Mouse (Mus musculus) intestine, embryonic 15.5 days (tissue): ENCODE measurements around the gene Hspa4. TPM values are rescaled to one million over a fixed set of nuclear protein-coding genes. Genes with fewer than 3 reads are reported as not detected.

Experiments used
- ATAC-seq: fragments of 200-750 bp; cut with Nextera tagmentation; 2 replicates; pipeline ENCODE4 v1.8.0; 2017; ENCODE audit warnings: moderate TSS enrichment, moderate library complexity
- H3K27ac ChIP-seq: fragments of 300-500 bp; sonication (generic); 2 replicates; pipeline ENCODE4 v1.5.1; 2015; ENCODE audit warnings: mild to moderate bottlenecking, inconsistent platforms
- H3K27me3 ChIP-seq: fragments of 300-500 bp; sonication (generic); replicated peaks from 2 replicates; pipeline ENCODE4 v1.6.1; 2015; ENCODE audit warnings: inconsistent platforms
- H3K36me3 ChIP-seq: fragments of 300-500 bp; sonication (generic); 2 replicates; pipeline ENCODE4 v1.6.1; 2015; ENCODE audit warnings: inconsistent platforms
- H3K4me1 ChIP-seq: fragments of 300-500 bp; sonication (generic); replicated peaks from 2 replicates; pipeline ENCODE4 v1.6.1; 2015; ENCODE audit warnings: inconsistent platforms
- H3K4me2 ChIP-seq: fragments of 300-500 bp; sonication (generic); replicated peaks from 2 replicates; pipeline ENCODE4 v1.6.1; 2015; ENCODE audit warnings: mild to moderate bottlenecking, inconsistent platforms
- H3K4me3 ChIP-seq: fragments of 300-500 bp; sonication (generic); replicated peaks from 2 replicates; pipeline ENCODE4 v1.5.1; 2015; ENCODE audit warnings: inconsistent platforms
- H3K9ac ChIP-seq: fragments of 300-500 bp; sonication (generic); 2 replicates; pipeline ENCODE4 v1.6.1; 2015; ENCODE audit warnings: inconsistent platforms
- H3K9me3 ChIP-seq: fragments of 300-500 bp; sonication (generic); 2 replicates; pipeline ENCODE4 v1.6.1; 2016; ENCODE audit warnings: inconsistent platforms
- WGBS: fragments of 180-500 bp; shearing (Covaris S2); methylation state at CpG from one replicate; pipeline ENCODE4 v1.1.7; 2015; 5-methylcytosine and 5-hydroxymethylcytosine counted together
- polyA plus RNA-seq: library from polyadenylated mRNA; unstranded; fragments of >200 nt; fragmentation: Nextera tagmentation; extraction: Ambion mirVana; gene quantifications from 2 replicates; pipeline ENCODE4 v1.2.1, GENCODE M21; 2015

The Hspa4 gene
- polyA plus RNA-seq, 1 experiment from 2014 or later: 106 TPM

DNA sequence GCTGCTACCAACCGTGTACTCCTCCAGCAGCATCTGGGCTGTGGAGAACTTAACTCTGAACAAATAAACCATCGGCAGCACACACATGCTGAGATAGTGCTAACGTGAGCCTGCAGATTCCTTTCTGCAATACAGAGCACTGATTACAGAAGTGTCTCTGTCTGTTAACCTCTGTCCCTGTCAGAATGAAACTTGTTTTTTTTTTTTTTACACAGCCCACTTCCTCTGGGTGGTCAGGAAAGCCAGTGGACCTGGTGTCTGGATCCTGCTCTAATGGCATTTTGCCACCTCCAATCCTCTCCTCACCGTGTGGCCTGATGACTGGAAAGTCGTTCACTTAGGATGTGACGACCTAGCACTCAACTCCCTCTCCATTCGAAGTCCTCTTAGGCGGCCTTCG, 66.7 kb downstream of the Hspa4 start:
- 53% methylated on average over 9 of the region's 9 CpGs for WGBS
- Histone ChIP-seq H3K9ac (no peak overlapping the region), H3K4me3 (no peak overlapping the region), H3K4me1 (no peaks in the 10 kb centered on the region), H3K27ac (no peak overlapping the region), H3K36me3 (no peaks in the 10 kb centered on the region), H3K27me3 (no peaks in the 10 kb centered on the region), H3K4me2 (no peak overlapping the region), H3K9me3 (no peaks in the 10 kb centered on the region)
- ATAC-seq: no peak

DNA sequence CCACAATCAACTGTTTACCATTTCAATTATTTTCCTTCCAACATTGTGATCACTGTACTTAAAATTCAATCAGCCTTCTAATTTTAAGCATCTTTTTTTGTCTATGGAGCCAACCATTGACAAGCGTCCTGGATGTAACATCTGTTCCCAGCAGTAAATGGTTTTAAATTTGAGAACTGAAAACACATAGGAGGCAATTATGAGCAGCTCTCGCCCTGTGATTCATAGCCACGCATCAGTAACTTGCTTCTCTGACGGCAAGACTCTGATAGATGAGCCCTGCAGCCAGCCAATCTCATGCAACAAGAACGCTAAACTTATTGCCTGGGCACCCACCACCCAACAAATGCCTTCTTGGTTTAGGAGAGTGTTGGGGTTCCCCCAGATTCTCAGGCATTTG, 68.4 kb downstream of the Hspa4 start:
- Histone ChIP-seq H3K27ac (no peak overlapping the region), H3K9me3 (no peaks in the 10 kb centered on the region), H3K9ac (no peak overlapping the region), H3K4me1 (no peaks in the 10 kb centered on the region), H3K4me2 (no peak overlapping the region), H3K4me3 (no peak overlapping the region), H3K27me3 (no peaks in the 10 kb centered on the region), H3K36me3 (no peaks in the 10 kb centered on the region)
- no peak for ATAC-seq
- WGBS: 80% methylated on average over 5 of the region's 5 CpGs

DNA sequence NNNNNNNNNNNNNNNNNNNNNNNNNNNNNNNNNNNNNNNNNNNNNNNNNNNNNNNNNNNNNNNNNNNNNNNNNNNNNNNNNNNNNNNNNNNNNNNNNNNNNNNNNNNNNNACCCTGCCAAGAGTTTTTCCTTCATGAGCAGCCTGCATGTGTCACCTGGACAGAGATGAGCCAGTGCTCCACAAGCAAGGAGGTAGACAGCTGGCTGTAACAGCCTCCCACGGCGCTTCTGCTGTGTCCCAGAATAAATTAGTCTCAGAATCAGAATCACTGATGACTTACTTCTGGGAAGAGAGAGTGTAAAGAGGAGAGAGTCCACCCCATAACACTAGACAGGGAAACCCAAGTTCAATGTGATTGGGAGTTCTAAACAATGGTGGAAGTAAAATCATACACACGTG, 71.2 kb downstream of the Hspa4 start:
- H3K4me1 ChIP-seq: no peaks in the 10 kb centered on the region
- H3K36me3 ChIP-seq: no peaks in the 10 kb centered on the region
- no peak overlapping the region for H3K27ac ChIP-seq
- no peak overlapping the region for H3K4me3 ChIP-seq
- H3K4me2 ChIP-seq: no peak overlapping the region
- H3K9me3 ChIP-seq: no peaks in the 10 kb centered on the region
- no peaks in the 10 kb centered on the region for H3K27me3 ChIP-seq
- WGBS: 80% methylated on average over 3 of the region's 3 CpGs
- H3K9ac ChIP-seq: no peak overlapping the region
- no peak for ATAC-seq

DNA sequence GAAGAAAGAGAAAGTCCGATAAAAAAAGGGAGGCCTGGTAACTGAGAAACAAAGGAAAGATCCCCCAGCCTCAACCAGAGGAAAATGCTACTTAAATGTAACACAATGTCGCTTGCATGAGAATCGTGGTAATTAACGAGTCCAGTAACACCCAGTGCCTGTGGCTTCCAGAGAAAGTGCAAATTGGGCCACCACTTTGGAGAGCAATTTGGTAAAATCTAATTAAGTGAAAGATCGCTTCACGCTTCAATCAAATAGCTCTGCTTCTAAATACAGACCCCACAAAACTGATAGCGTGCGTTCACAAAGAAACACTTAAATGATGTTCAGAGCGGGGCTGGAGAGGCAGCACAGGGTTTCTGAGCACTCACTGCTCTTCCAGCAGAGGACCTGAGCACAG, 89.4 kb downstream of the Hspa4 start:
- 80% methylated on average over 9 of the region's 9 CpGs for WGBS
- no peak overlapping the region for H3K9ac ChIP-seq
- H3K4me3 ChIP-seq: no peak overlapping the region
- H3K27me3 ChIP-seq: no peaks in the 10 kb centered on the region
- no peaks in the 10 kb centered on the region for H3K4me1 ChIP-seq
- no peaks in the 10 kb centered on the region for H3K36me3 ChIP-seq
- no peak for ATAC-seq
- no peak overlapping the region for H3K27ac ChIP-seq
- H3K4me2 ChIP-seq: no peak overlapping the region
- no peaks in the 10 kb centered on the region for H3K9me3 ChIP-seq

Other genes starting within 250 kb of the Hspa4 start
- 14.2 and 17.5 TPM in 2 replicates for gene Zcchc10, start 24.2 kb upstream of the Hspa4 start, polyA plus RNA-seq
- 33.7 and 35.4 TPM in 2 replicates for gene Aff4, start 50.4 kb upstream of the Hspa4 start, polyA plus RNA-seq
- 7.3 and 12.9 TPM in 2 replicates for gene Leap2, start 122.7 kb upstream of the Hspa4 start, polyA plus RNA-seq
- 791 and 876 TPM in 2 replicates for gene Uqcrq, start 130.4 kb upstream of the Hspa4 start, polyA plus RNA-seq
- gene Gdf9, start 130.6 kb upstream of the Hspa4 start, polyA plus RNA-seq: 1.3 and 1.6 TPM in 2 replicates
- 0.10 TPM in 1 of 2 replicates, not detected in the other for gene Gm10447, start 156.7 kb upstream of the Hspa4 start, polyA plus RNA-seq
- 1.3 and 1.5 TPM in 2 replicates for gene Shroom1, start 156.7 kb upstream of the Hspa4 start, polyA plus RNA-seq
- gene Gm9837, start 170.0 kb upstream of the Hspa4 start, polyA plus RNA-seq: not detected in 2 replicates
- not detected in 2 replicates for gene Gm9945, start 179.7 kb upstream of the Hspa4 start, polyA plus RNA-seq
- gene Sowaha, start 179.8 kb upstream of the Hspa4 start, polyA plus RNA-seq: 0.56 and 0.57 TPM in 2 replicates
- 19.7 and 21.7 TPM in 2 replicates for gene Sept8, start 218.8 kb upstream of the Hspa4 start, polyA plus RNA-seq